Mouse (Mus musculus) thymus, adult 2 months (tissue): ENCODE measurements around the gene Mecom.

Source experiments
- CTCF ChIP-seq: fragments of 200-500 bp; IDR thresholded peaks from 2 replicates; pipeline ENCODE4 v1.5.1; 2012; ENCODE audit warnings: mild to moderate bottlenecking, control low read depth, low read length, moderate library complexity, borderline replicate concordance; ENCODE audit not compliant: control insufficient read depth, poor library complexity, insufficient read depth; ENCODE audit errors: extremely low read depth
- POLR2A ChIP-seq: fragments of 200-500 bp; IDR thresholded peaks from 2 replicates; pipeline ENCODE4 v1.6.1; 2012; ENCODE audit warnings: mild to moderate bottlenecking, low read length, control low read depth, moderate library complexity; ENCODE audit not compliant: control insufficient read depth, poor library complexity, insufficient read depth; ENCODE audit errors: extremely low read depth

- TF ChIP-seq CTCF: no peak
- TF ChIP-seq POLR2A: no peak
Measured at GRCm38 (mm10) chr3:30573549-30573948, 25.7 kb upstream of the Mecom start.
